Mouse (Mus musculus): Measurements from ENCODE around the gene Dpyd. TPM values are rescaled to one million over a fixed set of nuclear protein-coding genes. Genes with fewer than 3 reads are reported as not detected.

Dpyd gene
- polyA plus RNA-seq, 1 experiment from 2014 or later, result 2.3 TPM

DNA sequence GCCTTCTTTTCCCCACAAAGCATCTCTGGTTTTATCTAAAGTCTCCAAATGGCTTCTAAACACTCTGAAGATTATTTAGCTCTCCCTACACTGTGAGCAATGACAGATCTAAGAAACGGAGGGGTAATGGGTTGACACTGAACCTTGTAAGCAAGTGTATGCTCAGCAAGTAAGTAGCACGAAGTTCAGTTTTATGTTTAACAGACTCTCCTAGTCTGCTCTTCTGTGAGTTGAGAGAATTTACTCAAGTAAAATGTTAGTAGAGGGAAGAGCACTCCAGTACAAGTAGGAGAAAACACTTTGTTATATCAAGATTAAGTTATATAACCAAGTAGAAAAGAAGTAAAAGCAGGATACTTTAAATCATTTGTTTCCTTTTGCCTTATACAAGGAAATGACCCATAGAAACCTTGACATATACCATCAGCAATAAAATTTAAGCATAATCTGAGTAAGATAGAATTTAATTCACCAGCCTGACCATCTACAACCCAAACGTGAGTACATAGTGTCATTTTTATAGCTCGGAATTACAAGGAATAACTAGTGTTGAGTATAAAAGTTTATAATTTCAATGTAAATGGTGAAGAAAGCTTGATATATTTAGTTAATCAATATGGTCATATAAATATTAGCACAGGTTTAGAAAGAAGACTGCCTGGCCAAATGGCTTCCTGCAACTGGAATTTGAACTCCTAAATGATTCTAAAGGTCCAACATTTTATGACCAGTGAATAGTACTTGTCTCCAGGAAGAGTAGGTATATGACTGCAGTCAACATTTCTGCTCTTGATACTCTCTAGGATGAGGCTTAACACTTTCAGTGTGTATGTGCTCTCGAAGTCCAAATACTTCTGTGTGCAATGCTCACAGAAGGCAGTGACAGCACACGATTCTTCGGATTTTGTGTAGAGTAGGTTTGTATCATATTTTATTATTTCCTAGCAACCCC lies 40.0 kb downstream of the Dpyd start:
- Histone ChIP-seq H3K27ac (no peak overlapping the region), H3K4me1 (no peaks in the 10 kb centered on the region)

GRCm38 (mm10) chr3:118608708-118609107 lies 46.8 kb downstream of the Dpyd start:
- Histone ChIP-seq H3K4me3 (no peak overlapping the region), H3K9me3 (replicated peaks) (no peaks in the 10 kb centered on the region), H3K4me1 (no peaks in the 10 kb centered on the region), H3K27ac (no peak overlapping the region), H3K36me3 (no peaks in the 10 kb centered on the region), H3K27me3 (replicated peaks) (no peaks in the 10 kb centered on the region), H3K4me2 (no peak overlapping the region), H3K9ac (no peak overlapping the region)
- WGBS (ENCODE audit: insufficient replicate concordance), result 71% methylated on average over 4 of the region's 4 CpGs
- ATAC-seq, result no peak

More for the DNA sequence above, 40.0 kb downstream of the Dpyd start:
- Histone ChIP-seq H3K36me3 (no peaks in the 10 kb centered on the region), H3K9ac (no peak overlapping the region), H3K4me2 (no peak overlapping the region), H3K4me3 (no peak overlapping the region), H3K9me3 (replicated peaks) (no peaks in the 10 kb centered on the region), H3K27me3 (replicated peaks) (no peaks in the 10 kb centered on the region)
- 69% methylated on average over 7 of the region's 7 CpGs for WGBS (ENCODE audit: insufficient replicate concordance)
- ATAC-seq, result no peak

- Histone ChIP-seq H3K9me3 (replicated peaks) (no peaks in the 10 kb centered on the region), H3K36me3 (no peaks in the 10 kb centered on the region), H3K27me3 (replicated peaks) (no peaks in the 10 kb centered on the region), H3K4me2 (no peak overlapping the region), H3K9ac (no peak overlapping the region), H3K27ac (no peak overlapping the region), H3K4me3 (no peak overlapping the region), H3K4me1 (no peaks in the 10 kb centered on the region)
- 63% methylated on average over 9 of the region's 9 CpGs for WGBS (ENCODE audit: insufficient replicate concordance)
- no peak for ATAC-seq
Measured at GRCm38 (mm10) chr3:118626455-118627375, 64.8 kb downstream of the Dpyd start.

GRCm38 (mm10) chr3:118629737-118630136 lies 67.8 kb downstream of the Dpyd start:
- 68% methylated on average over 1 of the region's 1 CpGs for WGBS (ENCODE audit: insufficient replicate concordance)
- H3K27me3 ChIP-seq (replicated peaks), result no peaks in the 10 kb centered on the region
- H3K9ac ChIP-seq, result no peak overlapping the region
- no peak overlapping the region for H3K4me3 ChIP-seq
- no peak overlapping the region for H3K4me2 ChIP-seq
- H3K4me1 ChIP-seq, result no peaks in the 10 kb centered on the region
- no peaks in the 10 kb centered on the region for H3K9me3 ChIP-seq (replicated peaks)
- H3K27ac ChIP-seq, result no peak overlapping the region
- no peak for ATAC-seq
- H3K36me3 ChIP-seq, result no peaks in the 10 kb centered on the region

DNA sequence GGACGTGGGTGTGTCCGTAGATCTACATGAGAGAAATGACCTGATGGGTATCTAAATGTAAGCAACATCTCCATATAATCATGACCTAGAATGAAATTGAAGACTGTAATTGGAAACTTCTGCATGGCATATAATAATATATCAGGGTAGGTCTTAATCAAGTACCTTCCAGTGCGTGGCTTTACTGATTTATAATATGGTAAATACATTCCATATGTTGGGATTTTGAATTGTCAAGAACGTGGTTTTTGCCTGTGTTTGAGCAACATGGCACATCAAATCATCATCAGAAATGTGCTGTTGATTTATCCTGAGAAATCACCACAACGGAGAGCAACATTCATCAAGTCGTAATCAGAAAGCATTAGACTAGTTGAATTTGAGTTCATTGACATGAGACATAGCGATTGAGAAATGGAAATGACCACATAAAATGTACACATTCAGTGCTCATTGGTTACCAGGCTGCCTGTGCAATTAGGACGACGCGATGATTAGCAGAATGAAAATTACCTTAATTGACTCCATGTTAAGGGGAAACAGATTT lies 84.2 kb downstream of the Dpyd start:
- Histone ChIP-seq H3K9ac (no peak overlapping the region), H3K27me3 (replicated peaks) (no peaks in the 10 kb centered on the region), H3K4me3 (no peak overlapping the region), H3K36me3 (no peaks in the 10 kb centered on the region), H3K4me1 (no peaks in the 10 kb centered on the region), H3K4me2 (no peak overlapping the region), H3K27ac (no peak overlapping the region), H3K9me3 (replicated peaks) (no peaks in the 10 kb centered on the region)
- no peak for ATAC-seq
- WGBS (ENCODE audit: insufficient replicate concordance), result 76% methylated on average over 10 of the region's 10 CpGs

DNA sequence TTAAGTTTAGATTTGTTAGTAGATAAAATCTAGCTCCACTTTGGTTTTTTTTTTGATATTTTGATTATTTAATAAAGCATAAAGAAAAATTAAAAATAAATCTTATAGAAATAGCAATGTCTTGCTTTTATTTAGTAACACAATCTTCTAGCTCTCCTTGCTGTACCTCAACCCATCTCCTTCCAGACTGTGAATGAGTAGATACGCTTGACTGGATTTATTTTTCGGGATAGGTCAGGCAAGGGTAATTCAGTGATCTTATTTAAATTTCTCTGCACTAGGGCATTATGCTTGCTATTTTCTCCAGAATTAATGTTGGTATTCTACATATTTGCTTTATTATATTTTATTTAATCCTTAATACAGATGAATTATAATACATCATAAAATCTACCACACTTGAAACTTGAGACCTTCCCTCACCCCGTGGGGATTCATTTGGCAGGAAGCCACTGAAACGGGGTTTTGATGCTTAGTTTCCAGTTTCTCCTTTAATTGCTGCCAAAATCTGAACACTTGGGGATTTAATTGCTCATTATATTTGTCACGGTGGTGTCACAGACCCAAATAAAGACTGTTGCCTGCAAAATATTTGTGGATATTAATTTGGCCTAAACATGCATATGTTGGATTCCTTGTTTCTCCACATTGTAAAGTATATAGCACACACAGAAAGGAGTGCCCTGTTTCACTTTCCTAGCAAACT lies 102.2 kb downstream of the Dpyd start:
- no peaks in the 10 kb centered on the region for H3K27me3 ChIP-seq (replicated peaks)
- no peak overlapping the region for H3K4me2 ChIP-seq
- no peak overlapping the region for H3K9ac ChIP-seq
- ATAC-seq, result no peak
- H3K4me3 ChIP-seq, result no peak overlapping the region
- H3K4me1 ChIP-seq, result no peaks in the 10 kb centered on the region
- no peak overlapping the region for H3K27ac ChIP-seq
- no peaks in the 10 kb centered on the region for H3K36me3 ChIP-seq
- 66% methylated on average over 5 of the region's 5 CpGs for WGBS (ENCODE audit: insufficient replicate concordance)
- no peaks in the 10 kb centered on the region for H3K9me3 ChIP-seq (replicated peaks)

- Histone ChIP-seq H3K27me3 (replicated peaks) (no peaks in the 10 kb centered on the region), H3K36me3 (no peaks in the 10 kb centered on the region), H3K4me2 (no peak overlapping the region), H3K9ac (no peak overlapping the region), H3K4me3 (no peak overlapping the region), H3K4me1 (no peaks in the 10 kb centered on the region), H3K9me3 (replicated peaks) (no peaks in the 10 kb centered on the region), H3K27ac (no peak overlapping the region)
- ATAC-seq, result no peak
- 67% methylated on average over 10 of the region's 10 CpGs for WGBS (ENCODE audit: insufficient replicate concordance)
Measured at GRCm38 (mm10) chr3:118674121-118674745, 112.3 kb downstream of the Dpyd start.

GRCm38 (mm10) chr3:118675441-118675840 lies 113.5 kb downstream of the Dpyd start:
- no peaks in the 10 kb centered on the region for H3K27me3 ChIP-seq (replicated peaks)
- 54% methylated on average over 1 of the region's 1 CpGs for WGBS (ENCODE audit: insufficient replicate concordance)

DNA sequence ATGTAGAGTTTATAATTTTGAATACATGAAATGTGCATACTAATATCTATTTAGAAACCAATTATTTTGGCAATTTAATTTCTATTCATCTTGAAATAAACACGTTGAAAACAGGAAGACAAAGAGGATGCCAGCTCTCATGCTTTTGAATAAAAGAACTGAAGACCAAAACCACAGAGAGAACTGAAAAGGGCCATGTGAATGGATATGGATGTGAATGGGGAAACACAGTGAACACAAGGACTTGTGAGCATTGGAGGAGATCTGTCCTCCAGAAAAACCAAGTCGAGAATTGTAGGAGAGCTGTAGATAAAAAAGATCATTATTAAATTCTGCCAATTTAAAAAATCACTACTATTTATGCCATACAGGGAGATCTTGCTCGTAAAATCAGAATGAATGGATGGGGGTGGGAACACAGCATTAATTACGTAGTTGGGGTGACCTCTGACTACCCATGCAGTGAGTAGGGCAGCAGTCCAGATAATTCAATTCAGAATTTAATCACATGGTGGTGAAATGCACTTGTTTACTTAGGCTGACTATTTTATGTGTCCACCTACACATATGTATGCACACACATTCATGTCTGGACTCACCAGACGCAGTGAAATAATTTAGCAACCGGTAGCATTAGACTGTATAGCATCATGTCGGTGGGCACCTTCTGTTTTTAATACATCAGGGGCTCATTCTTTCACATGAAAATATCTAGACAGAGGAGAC lies 114.3 kb downstream of the Dpyd start:
- no peak overlapping the region for H3K27ac ChIP-seq
- no peaks in the 10 kb centered on the region for H3K27me3 ChIP-seq (replicated peaks)
- no peak overlapping the region for H3K9ac ChIP-seq
- ATAC-seq, result no peak
- H3K9me3 ChIP-seq (replicated peaks), result no peaks in the 10 kb centered on the region
- 65% methylated on average over 7 of the region's 7 CpGs for WGBS (ENCODE audit: insufficient replicate concordance)
- no peaks in the 10 kb centered on the region for H3K36me3 ChIP-seq
- H3K4me2 ChIP-seq, result no peak overlapping the region
- H3K4me3 ChIP-seq, result no peak overlapping the region
- H3K4me1 ChIP-seq, result no peaks in the 10 kb centered on the region

More at GRCm38 (mm10) chr3:118675441-118675840, 113.5 kb downstream of the Dpyd start:
- H3K9me3 ChIP-seq (replicated peaks), result no peaks in the 10 kb centered on the region
- H3K9ac ChIP-seq, result no peak overlapping the region
- H3K27ac ChIP-seq, result no peak overlapping the region
- no peak for ATAC-seq
- H3K4me2 ChIP-seq, result no peak overlapping the region
- no peak overlapping the region for H3K4me3 ChIP-seq
- no peaks in the 10 kb centered on the region for H3K4me1 ChIP-seq
- no peaks in the 10 kb centered on the region for H3K36me3 ChIP-seq

DNA sequence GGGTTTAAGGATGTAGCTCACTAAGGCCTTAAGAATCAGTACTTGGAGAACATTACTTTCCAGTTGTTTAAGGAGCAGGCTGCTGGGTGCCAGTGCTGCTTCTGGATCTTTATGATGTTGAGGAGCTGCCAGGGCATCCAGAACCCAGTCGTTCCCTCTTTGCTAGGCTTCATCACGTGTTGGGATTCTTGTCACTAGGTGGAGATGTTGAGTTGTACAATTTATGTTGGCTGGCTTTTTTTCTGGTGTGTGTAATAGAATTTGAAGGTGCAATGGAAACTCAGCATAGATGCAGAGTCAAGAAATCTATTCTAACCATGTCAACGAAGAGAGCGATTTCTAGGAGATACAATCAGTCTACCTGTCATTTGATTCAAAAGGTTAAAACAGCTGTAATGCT lies 118.9 kb downstream of the Dpyd start:
- Histone ChIP-seq H3K4me3 (no peak overlapping the region), H3K36me3 (no peaks in the 10 kb centered on the region), H3K27ac (no peak overlapping the region), H3K9me3 (replicated peaks) (no peaks in the 10 kb centered on the region), H3K27me3 (replicated peaks) (no peaks in the 10 kb centered on the region), H3K4me1 (no peaks in the 10 kb centered on the region), H3K4me2 (no peak overlapping the region), H3K9ac (no peak overlapping the region)
- WGBS (ENCODE audit: insufficient replicate concordance), result 40% methylated on average over 4 of the region's 4 CpGs
- ATAC-seq, result no peak

DNA sequence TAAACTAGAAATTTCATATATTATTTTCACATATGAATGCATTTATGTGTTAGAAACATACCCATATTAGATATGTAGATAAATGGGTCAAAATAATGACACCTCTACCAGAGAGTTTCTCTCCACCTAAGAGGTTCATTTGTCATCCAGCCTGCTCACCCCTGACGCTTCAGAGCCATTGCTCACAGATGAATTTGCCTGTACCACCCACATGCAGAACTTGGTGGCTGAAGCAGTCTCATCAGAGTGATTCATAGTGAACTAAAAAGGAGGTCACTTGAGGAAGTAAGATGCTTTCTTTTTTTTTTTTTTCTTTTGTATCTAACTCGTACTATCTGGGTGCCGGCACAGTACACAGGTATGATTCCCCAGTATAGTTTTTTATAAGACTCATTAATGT lies 188.3 kb downstream of the Dpyd start:
- Histone ChIP-seq H3K4me1 (no peaks in the 10 kb centered on the region), H3K4me3 (no peak overlapping the region), H3K4me2 (no peak overlapping the region), H3K27me3 (replicated peaks) (no peaks in the 10 kb centered on the region), H3K36me3 (no peaks in the 10 kb centered on the region), H3K9me3 (replicated peaks) (no peaks in the 10 kb centered on the region), H3K9ac (no peak overlapping the region), H3K27ac (no peak overlapping the region)
- no peak for ATAC-seq
- 65% methylated on average over 3 of the region's 3 CpGs for whole genome bisulfite sequencing (ENCODE audit: insufficient replicate concordance)
